Mouse (Mus musculus): ENCODE measurements around the gene Cgas.

Gene Cgas

GRCm38 (mm10) chr9:78457026-78457425 lies 14.0 kb upstream of the Cgas start:
- no peak for DNase-seq (ENCODE audit: low spot score)

GRCm38 (mm10) chr9:78451382-78451781 lies 8.3 kb upstream of the Cgas start:
- no peak for DNase-seq (ENCODE audit: low spot score)

DNA sequence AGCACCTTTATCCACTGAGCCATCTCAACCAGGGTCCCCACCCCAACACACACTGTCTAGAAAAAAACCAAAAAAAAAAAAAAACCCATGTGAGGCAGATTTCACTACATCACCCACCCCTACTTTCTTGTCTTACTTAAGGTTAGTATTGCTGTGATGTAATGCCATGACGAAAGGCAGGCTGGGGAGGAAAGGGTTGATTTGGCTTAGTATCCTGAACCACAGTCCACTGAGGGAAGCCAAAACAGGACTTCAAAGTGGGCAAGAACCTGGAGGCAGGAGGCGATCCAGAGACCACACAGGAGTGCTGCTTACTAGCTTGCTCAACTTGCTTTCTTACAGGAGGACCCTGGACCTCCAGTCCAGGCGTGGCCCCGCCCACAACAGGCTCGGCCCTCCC lies 7.4 kb upstream of the Cgas start:
- no peak for DNase-seq (ENCODE audit: low spot score)

GRCm38 (mm10) chr9:78447973-78448873 lies 5.2 kb upstream of the Cgas start, which contains the start of the genes Mto1 and Gm17324:
Gene Mto1, plus strand, starts transcription at chr9:78448208.
Gene Gm17324, minus strand, starts transcription at chr9:78448786.
- DNase-seq (ENCODE audit: low spot score), result peak; percentile 93

DNA sequence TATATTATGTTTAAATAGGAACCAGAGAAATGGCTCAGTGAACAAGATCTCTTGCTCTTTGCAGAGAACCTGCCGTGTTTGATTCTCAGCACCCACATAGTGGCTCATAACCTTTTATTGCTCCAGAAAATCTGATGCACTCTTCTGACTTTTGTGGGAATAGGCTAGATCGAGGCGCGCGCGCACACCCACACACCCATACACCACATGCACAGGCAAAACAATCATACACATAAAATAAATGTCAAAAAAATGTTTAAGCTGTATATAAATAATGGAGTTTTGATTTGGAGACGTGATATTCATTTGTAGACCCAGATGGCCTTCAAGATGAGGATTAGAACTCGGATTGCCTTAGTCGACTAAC lies 4.6 kb upstream of the Cgas start:
- no peak for DNase-seq (ENCODE audit: low spot score)

- no peak for DNase-seq (ENCODE audit: low spot score)
Measured at GRCm38 (mm10) chr9:78442237-78442578, 829 bp downstream of the Cgas start.

DNA sequence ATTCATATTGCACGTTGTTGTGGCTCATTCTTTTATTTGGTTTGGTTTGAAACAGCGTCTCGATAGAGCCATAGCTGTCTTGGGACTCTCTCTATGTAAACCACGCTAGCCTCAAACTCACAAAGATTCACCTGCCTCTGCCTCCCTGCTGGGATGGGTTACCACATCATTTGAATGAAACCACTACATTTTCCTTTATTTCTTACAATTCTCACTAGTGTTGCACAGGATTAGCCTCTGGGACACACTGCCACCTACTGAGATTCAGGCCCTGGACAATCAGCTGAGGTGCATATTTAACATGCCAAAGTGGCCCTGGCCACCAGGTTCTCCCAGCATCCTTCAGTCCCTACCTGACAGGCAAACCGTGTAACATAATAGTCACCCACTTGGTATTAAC lies 3.6 kb downstream of the Cgas start:
- no peak for DNase-seq (ENCODE audit: low spot score)

DNA sequence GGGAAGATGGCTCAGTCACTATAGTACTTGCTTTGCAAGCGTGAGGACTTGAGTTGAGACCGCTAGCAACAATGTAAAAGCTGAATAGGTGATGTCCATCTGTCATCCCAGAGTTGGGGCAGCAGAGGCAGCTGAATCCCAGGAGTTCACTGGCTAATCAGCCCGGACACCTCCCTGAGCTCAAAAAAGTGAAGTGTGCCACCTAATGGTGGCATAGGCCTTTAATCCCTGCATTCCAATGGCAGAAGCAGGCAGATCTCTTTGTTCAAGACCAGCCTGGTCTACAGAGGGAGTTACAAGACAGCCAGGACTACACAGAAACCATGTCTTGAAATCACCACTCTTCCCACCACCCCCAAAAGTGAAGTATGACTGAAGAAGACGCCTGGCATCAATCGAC lies 10.6 kb downstream of the Cgas start:
- DNase-seq (ENCODE audit: low spot score), result no peak

DNA sequence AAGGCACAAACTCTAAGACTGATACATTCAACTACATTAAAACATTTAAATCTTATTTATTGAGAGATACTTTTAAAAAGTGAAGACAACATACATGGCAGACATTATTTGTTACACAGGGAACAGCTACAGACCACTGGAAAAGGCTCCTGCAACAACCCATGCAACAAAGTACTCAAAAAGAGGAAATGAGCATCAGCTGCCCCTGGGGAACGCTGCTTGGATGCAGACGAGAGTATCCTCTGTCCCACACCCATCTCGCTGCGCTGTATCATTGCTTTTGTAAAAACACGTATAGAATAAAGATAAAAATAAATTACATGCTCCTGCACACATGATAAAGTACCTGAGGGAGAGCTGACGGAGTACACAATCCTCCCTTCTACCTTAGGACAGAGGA lies 12.6 kb downstream of the Cgas start:
- no peak for DNase-seq (ENCODE audit: low spot score)

DNA sequence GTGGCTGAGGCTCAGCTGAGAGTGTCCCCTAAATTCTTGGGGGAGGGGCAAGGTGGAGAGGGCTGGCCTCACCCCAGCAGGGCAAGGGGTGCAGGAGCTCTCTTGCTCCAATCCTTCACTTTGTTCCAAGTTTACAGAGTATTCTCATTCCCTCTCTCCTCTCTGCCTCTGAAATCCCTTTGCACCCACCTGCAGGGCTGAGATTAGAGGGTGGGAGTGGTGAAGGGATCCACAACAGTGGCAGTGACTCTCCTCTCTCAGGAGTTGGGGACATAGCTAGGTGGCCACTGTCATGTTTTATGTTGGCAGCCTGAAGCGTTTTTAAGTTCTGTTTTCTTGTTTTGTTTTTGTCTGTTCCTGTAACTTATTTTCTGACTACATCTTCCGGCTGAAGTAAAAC lies 13.5 kb downstream of the Cgas start:
- DNase-seq (ENCODE audit: low spot score), result no peak

DNA sequence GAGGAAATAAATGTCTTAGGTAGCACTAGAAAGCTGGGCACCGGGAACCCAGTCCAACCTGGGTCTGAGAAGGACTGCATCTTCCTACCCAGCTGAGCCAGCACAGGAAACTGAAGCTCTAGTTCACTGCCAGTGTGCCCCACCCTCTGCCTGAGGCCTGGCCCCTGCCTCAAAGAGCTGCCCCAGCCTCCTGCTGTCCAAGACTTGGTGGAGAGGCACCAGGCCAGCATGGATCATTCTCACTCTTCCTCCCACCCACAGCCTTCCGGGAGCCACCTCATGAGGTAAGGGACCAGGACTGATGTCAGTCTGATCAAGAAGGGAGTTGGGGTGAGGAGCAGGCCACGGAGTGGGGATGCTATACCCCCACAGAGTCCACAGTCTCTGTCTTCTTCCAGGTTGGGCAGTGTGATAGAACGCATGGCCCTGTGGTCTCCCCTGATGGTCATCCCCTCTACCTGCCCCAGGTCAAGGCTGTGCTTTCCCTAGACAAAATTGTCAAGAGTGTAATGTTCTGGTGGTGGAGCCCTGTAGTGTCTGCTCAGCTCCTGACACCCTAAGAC lies 14.1 kb downstream of the Cgas start:
- DNase-seq (ENCODE audit: low spot score), result no peak

GRCm38 (mm10) chr9:78428185-78428584 lies 14.9 kb downstream of the Cgas start:
- DNase-seq (ENCODE audit: low spot score), result no peak

- no peak for DNase-seq (ENCODE audit: low spot score)
Measured at GRCm38 (mm10) chr9:78427362-78427781, 15.7 kb downstream of the Cgas start.

- DNase-seq (ENCODE audit: low spot score), result no peak
Measured at GRCm38 (mm10) chr9:78401596-78401995, 41.4 kb downstream of the Cgas start.

- DNase-seq (ENCODE audit: low spot score), result no peak
Measured at GRCm38 (mm10) chr9:78400570-78400969, 42.5 kb downstream of the Cgas start.

DNA sequence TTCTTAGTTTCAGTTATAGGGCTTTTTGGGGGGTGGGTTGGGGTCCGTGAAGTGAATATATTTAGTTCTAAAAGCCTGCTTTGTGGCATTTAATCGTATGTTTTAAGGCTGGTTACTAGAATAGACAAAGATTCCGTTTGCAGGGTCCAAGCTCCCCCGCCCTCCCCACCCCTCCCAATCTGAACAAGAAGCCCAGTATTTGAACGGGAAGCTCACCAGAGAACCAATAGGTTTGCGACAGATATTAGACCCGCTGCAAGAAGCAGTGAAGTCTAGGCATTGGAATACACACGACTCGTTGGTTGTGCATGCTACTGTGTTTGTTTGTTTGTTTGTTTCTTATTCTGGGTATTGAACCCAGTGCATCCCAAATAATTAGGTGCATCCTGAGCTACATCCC lies 46.5 kb downstream of the Cgas start:
- DNase-seq (ENCODE audit: low spot score), result no peak

DNA sequence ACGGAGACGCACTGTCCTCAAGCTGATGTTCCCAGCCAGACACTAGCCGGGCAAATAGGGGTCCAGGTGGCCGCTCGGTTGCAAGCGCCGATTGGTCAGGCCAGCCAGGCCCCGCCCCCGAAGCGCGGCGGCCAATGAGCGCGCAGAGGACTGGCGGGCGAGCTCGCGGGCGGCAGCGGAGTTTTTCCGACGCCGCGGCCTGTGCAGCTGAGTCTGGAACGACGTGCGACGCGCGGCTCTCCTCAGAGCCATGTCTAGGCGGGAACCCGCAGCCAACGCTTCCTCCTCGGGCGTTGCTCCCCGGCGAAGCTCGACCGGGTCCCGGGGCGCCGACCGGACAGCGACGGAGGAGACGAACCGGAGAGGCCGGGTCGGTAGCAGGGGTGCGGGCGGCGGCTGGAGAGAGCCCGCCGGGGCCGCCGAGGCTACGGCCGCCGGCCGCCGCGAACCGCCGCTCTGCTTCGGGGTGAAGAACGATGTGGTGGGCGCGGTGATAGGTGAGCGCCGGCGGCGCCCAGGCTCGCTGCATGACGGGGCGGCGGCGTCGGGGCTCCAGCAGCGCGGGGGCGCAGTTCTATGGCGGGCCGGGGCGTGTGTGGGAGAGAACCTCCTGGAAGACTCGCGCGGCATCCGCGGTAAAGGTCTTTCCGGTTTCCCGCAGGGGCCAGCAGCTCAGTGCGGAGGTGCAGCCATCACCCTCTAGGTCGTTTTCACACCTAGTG lies 47.2 kb downstream of the Cgas start, which contains the start of gene Ddx43:
Ddx43 (plus strand) TSS at position 148 of the 722 bp plus-strand sequence.
- no peak for DNase-seq (ENCODE audit: low spot score)

DNA sequence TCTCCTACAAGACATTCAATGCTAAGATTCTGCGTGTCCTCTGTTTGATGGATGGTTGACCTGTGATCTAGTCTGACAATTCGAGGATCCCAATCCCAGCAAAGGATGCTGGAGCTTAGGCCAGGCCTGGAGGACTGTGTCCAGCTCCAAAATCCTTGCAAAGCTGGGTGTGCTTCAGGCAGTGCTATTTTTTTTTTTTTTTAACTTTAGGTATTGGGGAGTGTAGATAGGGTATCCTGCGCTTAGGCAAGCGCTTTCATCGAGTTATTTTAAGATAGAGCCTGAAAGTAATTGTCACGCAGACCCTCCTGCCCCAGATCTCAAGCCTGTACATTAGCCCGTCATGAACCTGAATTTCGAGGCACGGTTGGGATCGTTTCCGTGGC lies 47.8 kb downstream of the Cgas start:
- DNase-seq (ENCODE audit: low spot score), result no peak

GRCm38 (mm10) chr9:78394602-78395001 lies 48.4 kb downstream of the Cgas start:
- peak; percentile 10 for DNase-seq (ENCODE audit: low spot score)

DNA sequence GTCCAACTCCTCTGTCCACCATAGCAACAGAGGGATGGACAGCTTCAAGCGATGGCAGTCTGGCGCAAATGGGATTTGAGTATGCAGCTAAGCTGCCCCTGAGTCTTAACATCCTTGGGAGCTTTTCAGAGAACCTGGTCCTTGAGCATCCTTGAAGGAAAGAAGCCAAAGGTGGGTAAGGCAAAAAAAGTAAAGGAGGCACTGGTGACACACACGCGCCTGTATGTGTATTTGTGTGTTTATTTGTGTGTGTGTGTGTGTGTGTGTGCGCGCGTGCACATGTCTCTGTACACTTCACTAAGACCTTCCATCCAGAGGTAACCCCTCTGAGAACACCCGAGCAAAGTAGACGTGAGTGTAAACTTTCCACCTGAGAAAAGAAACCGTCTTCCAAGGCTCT lies 49.3 kb downstream of the Cgas start:
- DNase-seq (ENCODE audit: low spot score), result no peak

- DNase-seq (ENCODE audit: low spot score), result no peak
Measured at GRCm38 (mm10) chr9:78389981-78390380, 53.1 kb downstream of the Cgas start.

DNA sequence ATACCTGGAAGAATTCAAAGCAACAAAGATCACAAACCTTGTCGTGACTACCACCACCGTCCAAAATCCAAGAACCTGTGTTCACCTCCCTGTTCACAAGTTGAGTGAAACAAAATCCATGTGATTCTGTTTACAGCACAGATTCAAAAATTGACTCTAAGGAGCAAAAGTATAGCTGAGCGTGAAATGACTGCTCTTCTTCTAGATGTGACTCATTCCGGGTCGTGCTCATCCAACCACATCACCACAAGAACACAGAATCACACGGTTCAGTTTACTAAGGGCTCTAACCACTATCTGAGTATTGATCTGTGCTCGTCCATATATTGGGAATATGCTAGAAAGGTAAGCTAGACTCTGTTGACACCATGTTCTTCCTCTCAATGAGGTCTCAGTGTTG lies 56.1 kb downstream of the Cgas start:
- DNase-seq (ENCODE audit: low spot score), result no peak

GRCm38 (mm10) chr9:78385893-78386292 lies 57.1 kb downstream of the Cgas start:
- DNase-seq (ENCODE audit: low spot score), result peak; percentile 9

All from MN1 (cell line).